Mouse (Mus musculus): ENCODE data around the gene Wdr31.

Wdr31 gene

DNA sequence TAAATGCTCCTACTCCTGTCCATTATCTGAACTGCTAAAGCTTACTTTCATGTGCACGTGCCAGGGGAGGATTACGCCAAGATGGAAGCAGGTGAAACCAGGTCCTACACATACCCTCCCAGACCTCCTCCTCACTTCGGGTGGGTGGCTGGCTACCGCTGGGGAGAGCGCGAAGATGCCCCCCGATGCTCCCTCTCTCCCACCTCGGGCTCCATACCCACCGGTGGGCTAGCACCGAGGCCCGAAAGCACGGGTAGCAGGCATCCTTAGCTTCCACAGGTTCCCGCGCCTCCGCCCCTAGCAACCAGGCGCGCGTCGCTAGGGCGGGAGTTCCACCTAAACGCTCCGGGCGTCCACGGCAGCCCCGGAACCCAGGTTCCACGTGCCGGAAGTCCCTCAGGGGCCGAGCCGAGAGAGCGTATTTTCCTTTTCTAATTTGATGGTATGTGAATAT is at the start of gene Wdr31:
Wdr31 (minus strand) TSS at position 299 of the 454 bp plus-strand sequence.
- Histone ChIP-seq H3K27me3 (ENCODE audit: control insufficient read depth, insufficient read depth, low read length, poor library complexity, severe bottlenecking) (no peaks in the 10 kb centered on the region), H3K36me3 (ENCODE audit: control insufficient read depth, insufficient read depth, low read length, poor library complexity, severe bottlenecking) (no peaks in the 10 kb centered on the region)
- DNase-seq (ENCODE audit: low read depth, low spot score): peak; percentile 79

- peak; percentile 62 for DNase-seq (ENCODE audit: low read depth, low spot score)
These were observed 49.1 kb upstream of the Wdr31 start, which contains the start of gene Alad for GRCm38 (mm10) chr4:62519849-62520233. TSS of gene Alad (minus strand) at chr4:62519918.

GRCm38 (mm10) chr4:62519122-62519848 is 48.6 kb upstream of the Wdr31 start:
- DNase-seq (ENCODE audit: low read depth, low spot score): no peak
- Histone ChIP-seq H3K27me3 (ENCODE audit: control insufficient read depth, insufficient read depth, low read length, poor library complexity, severe bottlenecking) (no peaks in the 10 kb centered on the region), H3K36me3 (ENCODE audit: control insufficient read depth, insufficient read depth, low read length, poor library complexity, severe bottlenecking) (no peaks in the 10 kb centered on the region)

More at GRCm38 (mm10) chr4:62519849-62520233, 49.1 kb upstream of the Wdr31 start, which contains the start of gene Alad:
- Histone ChIP-seq H3K27me3 (ENCODE audit: control insufficient read depth, insufficient read depth, low read length, poor library complexity, severe bottlenecking) (no peaks in the 10 kb centered on the region), H3K36me3 (ENCODE audit: control insufficient read depth, insufficient read depth, low read length, poor library complexity, severe bottlenecking) (no peaks in the 10 kb centered on the region)

GRCm38 (mm10) chr4:62518416-62519121 is 47.9 kb upstream of the Wdr31 start:
- DNase-seq (ENCODE audit: low read depth, low spot score): peak; percentile 45

GRCm38 (mm10) chr4:62517538-62518415 is 47.1 kb upstream of the Wdr31 start:
- Histone ChIP-seq H3K27me3 (ENCODE audit: control insufficient read depth, insufficient read depth, low read length, poor library complexity, severe bottlenecking) (no peaks in the 10 kb centered on the region), H3K36me3 (ENCODE audit: control insufficient read depth, insufficient read depth, low read length, poor library complexity, severe bottlenecking) (no peaks in the 10 kb centered on the region)
- no peak for DNase-seq (ENCODE audit: low read depth, low spot score)

More at GRCm38 (mm10) chr4:62518416-62519121, 47.9 kb upstream of the Wdr31 start:
- Histone ChIP-seq H3K36me3 (ENCODE audit: control insufficient read depth, insufficient read depth, low read length, poor library complexity, severe bottlenecking) (no peaks in the 10 kb centered on the region), H3K27me3 (ENCODE audit: control insufficient read depth, insufficient read depth, low read length, poor library complexity, severe bottlenecking) (no peaks in the 10 kb centered on the region)

DNA sequence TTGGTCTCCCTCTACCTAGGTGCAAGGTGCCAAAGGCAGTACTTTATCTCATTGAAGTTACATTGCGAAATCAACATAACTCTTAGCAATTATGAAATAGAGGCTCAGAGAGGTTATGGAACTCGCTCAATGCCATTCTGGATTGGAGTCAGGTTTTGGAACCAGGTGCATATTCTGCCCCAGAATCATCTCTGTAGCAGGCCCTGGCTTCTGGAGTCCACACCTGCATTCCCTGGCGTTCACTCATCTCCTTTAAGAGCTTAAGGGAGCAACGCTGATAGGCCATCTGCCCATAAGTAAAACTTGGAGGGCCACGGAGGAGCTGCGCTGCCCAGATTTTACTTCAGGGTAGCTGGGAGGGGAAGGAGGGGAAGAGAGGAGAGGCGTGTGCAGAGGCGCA is 46.4 kb upstream of the Wdr31 start:
- Histone ChIP-seq H3K36me3 (ENCODE audit: control insufficient read depth, insufficient read depth, low read length, poor library complexity, severe bottlenecking) (no peaks in the 10 kb centered on the region; the same call in 1 of the 2 replicates), H3K27me3 (ENCODE audit: control insufficient read depth, insufficient read depth, low read length, poor library complexity, severe bottlenecking) (no peaks in the 10 kb centered on the region)
- no peak for DNase-seq (ENCODE audit: low read depth, low spot score)

DNA sequence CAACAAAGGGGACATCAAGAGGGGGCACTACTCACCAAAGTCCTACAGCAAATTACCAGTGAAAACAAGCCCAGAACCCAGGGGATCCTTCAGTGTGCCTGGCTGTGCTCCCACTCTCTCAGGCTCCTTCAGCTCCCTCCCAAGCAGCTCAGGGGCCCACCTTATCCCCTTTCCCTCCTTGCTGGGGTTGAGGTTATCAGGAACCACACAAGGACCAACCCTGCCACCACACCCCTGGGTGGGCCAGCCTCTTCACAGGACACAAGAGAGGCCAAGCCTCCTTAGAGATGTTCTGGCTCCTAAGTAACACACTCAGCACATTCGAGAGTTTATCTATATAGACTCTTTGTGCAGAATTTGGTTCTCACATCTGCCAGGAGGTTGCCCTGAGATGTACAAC is 45.9 kb upstream of the Wdr31 start:
- Histone ChIP-seq H3K36me3 (ENCODE audit: control insufficient read depth, insufficient read depth, low read length, poor library complexity, severe bottlenecking) (no peaks in the 10 kb centered on the region; the same call in 1 of the 2 replicates), H3K27me3 (ENCODE audit: control insufficient read depth, insufficient read depth, low read length, poor library complexity, severe bottlenecking) (no peaks in the 10 kb centered on the region)
- DNase-seq (ENCODE audit: low read depth, low spot score): no peak

- Histone ChIP-seq H3K27me3 (ENCODE audit: control insufficient read depth, insufficient read depth, low read length, poor library complexity, severe bottlenecking) (no peaks in the 10 kb centered on the region), H3K36me3 (ENCODE audit: control insufficient read depth, insufficient read depth, low read length, poor library complexity, severe bottlenecking) (no peaks in the 10 kb centered on the region; the same call in 1 of the 2 replicates)
- no peak for DNase-seq (ENCODE audit: low read depth, low spot score)
These were observed 45.4 kb upstream of the Wdr31 start for GRCm38 (mm10) chr4:62516079-62516478.

DNA sequence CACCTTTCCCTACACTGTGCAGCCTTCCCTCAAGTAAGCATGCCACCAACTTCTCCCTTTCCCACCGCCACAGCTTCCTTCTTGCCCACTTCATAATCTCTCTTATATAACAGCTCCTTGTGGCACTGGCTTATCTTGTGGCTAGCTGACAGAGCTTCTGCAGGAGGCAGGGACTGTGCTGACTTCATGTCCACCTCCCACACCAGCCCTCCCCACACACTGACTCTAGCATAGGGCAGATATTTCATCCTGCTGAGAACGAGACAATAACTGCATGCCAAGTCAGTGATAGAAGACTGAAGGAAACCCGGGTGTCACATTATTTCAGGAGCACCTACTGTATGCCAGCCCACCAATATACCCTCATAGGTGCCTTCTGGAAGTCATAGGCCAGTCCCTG is 44.8 kb upstream of the Wdr31 start:
- DNase-seq (ENCODE audit: low read depth, low spot score): no peak
- no peaks in the 10 kb centered on the region; the same call in 1 of the 2 replicates for H3K36me3 ChIP-seq (ENCODE audit: control insufficient read depth, insufficient read depth, low read length, poor library complexity, severe bottlenecking)
- H3K27me3 ChIP-seq (ENCODE audit: control insufficient read depth, insufficient read depth, low read length, poor library complexity, severe bottlenecking): no peaks in the 10 kb centered on the region

- H3K36me3 ChIP-seq (ENCODE audit: control insufficient read depth, insufficient read depth, low read length, poor library complexity, severe bottlenecking): peaks cover 1% of the 10 kb centered on the region; the same call in 1 of the 2 replicates
- DNase-seq (ENCODE audit: low read depth, low spot score): no peak
These were observed 44.3 kb upstream of the Wdr31 start for GRCm38 (mm10) chr4:62514995-62515394.

DNA sequence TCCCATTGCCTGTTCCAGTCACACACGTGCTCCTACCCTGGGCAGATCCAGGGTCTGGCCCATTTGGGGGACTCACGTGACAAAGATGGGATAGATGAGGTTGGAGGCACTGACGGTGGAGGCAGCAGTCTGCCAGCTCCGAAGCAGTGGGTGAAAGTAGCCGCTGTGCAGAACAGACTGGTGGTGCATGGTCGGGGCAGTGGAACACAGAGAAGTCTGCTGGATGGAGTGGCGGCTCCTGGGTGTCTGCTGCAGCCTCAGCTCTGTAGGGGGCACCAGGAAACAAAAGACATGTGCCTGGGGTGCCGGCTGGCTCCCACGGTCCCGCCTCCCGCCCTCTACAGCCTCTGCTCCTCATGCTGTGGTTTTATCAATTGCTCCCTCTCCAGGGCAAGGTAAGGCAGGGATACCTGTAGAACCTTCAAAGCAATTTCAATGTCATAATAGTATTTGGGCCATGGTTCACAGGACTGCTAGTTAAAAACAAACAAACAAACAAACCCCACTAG is 43.4 kb upstream of the Wdr31 start:
- peaks cover 3% of the 10 kb centered on the region; the same call in 1 of the 2 replicates for H3K36me3 ChIP-seq (ENCODE audit: control insufficient read depth, insufficient read depth, low read length, poor library complexity, severe bottlenecking)
- H3K27me3 ChIP-seq (ENCODE audit: control insufficient read depth, insufficient read depth, low read length, poor library complexity, severe bottlenecking): no peaks in the 10 kb centered on the region
- DNase-seq (ENCODE audit: low read depth, low spot score): no peak

More at GRCm38 (mm10) chr4:62514995-62515394, 44.3 kb upstream of the Wdr31 start:
- no peaks in the 10 kb centered on the region for H3K27me3 ChIP-seq (ENCODE audit: control insufficient read depth, insufficient read depth, low read length, poor library complexity, severe bottlenecking)

- no peak for DNase-seq (ENCODE audit: low read depth, low spot score)
- H3K36me3 ChIP-seq (ENCODE audit: control insufficient read depth, insufficient read depth, low read length, poor library complexity, severe bottlenecking): peaks cover 3% of the 10 kb centered on the region; the same call in 1 of the 2 replicates
- no peaks in the 10 kb centered on the region for H3K27me3 ChIP-seq (ENCODE audit: control insufficient read depth, insufficient read depth, low read length, poor library complexity, severe bottlenecking)
These were observed 39.2 kb upstream of the Wdr31 start for GRCm38 (mm10) chr4:62509946-62510345.

DNA sequence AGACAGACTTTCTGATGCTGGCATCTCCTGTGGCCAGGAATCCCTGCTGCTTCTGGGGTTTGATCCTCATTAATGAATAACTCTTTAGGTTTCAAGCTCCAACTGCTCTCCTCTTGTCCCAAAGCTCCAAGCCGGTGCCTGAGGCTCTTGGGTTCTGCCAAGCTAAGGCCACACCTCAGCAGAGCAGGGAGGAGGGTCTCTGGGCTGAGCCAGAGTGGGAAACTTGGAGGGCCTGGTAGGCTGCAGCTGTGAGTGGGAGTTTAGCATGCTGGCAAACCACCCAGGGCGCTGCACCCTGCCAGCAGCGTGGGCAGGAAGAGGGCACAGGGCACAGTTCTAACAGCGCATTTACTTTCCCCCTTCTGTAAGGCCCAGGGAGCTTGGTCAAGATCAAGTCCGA is 38.1 kb upstream of the Wdr31 start:
- DNase-seq (ENCODE audit: low read depth, low spot score): no peak
- Histone ChIP-seq H3K36me3 (ENCODE audit: control insufficient read depth, insufficient read depth, low read length, poor library complexity, severe bottlenecking) (peaks cover 3% of the 10 kb centered on the region; the same call in 1 of the 2 replicates), H3K27me3 (ENCODE audit: control insufficient read depth, insufficient read depth, low read length, poor library complexity, severe bottlenecking) (no peaks in the 10 kb centered on the region)

DNA sequence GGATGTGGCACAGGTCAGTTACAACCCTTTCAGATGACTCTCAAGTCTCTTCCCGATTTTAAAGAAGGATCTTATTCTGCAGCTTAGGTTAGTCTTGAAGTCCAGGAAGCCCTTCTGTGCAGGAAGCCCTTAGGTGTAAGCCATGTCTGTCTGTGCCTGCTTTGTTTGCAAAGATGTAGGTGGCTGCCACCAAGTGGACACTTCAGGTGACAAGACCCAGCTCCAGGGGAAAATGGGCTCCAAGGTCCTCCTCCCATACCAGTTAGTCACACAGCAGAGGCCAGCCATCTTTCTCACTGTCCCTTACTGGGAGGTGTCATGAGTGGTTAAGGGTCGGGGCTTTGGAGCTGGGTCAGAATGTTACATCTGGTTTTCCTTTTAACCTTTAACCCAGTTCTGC is 36.1 kb upstream of the Wdr31 start:
- Histone ChIP-seq H3K27me3 (ENCODE audit: control insufficient read depth, insufficient read depth, low read length, poor library complexity, severe bottlenecking) (no peaks in the 10 kb centered on the region), H3K36me3 (ENCODE audit: control insufficient read depth, insufficient read depth, low read length, poor library complexity, severe bottlenecking) (0 out of 2 replicates have a peak, but pooled peaks cover 3% of the 10 kb centered on the region)
- DNase-seq (ENCODE audit: low read depth, low spot score): peak; percentile 57
